12 mouse cellular contexts compared by ENCODE assay signal in genomic region chr5:149257518-149258281, GRCm38 (mm10). TPM values are rescaled to one million over a fixed set of nuclear protein-coding genes. Genes with fewer than 3 reads are reported as not detected.
DNase-seq lines count a peak whose midpoint lies in the region; ATAC-seq and TF ChIP-seq lines count a peak whose summit lies in the region.
"Had no signal": no experiment of that assay in that cellular context is flagged by ENCODE, and none has a peak within 500 bp of the region (broad histone marks: within the 10 kb centered on the region; RNA-seq: fewer than 3 reads in every experiment).

No protein-coding gene starts in this region.

- ATAC-seq in intestine, embryonic 15.5 days = 0 out of 2 replicates have a peak, but pooled peaks have one; percentile 15
- ATAC-seq in intestine, embryonic 16.5 days = no peak
- peak; percentile 48 for ATAC-seq in neural tube, embryonic 13.5 days (ENCODE audit: low read depth)
- ATAC-seq: Patski had no signal

- H3K4me3 ChIP-seq in intestine, embryonic 15.5 days (replicated peaks) = no peak overlapping the region
- no peak overlapping the region for H3K4me3 ChIP-seq in intestine, embryonic 16.5 days (ENCODE audit: low read length)
- H3K4me3 ChIP-seq in limb, embryonic 10.5 days = no peak overlapping the region
- no peak overlapping the region for H3K4me3 ChIP-seq in neural tube, embryonic 13.5 days
- H3K4me3 ChIP-seq in layer of hippocampus, adult 2 months = no peak overlapping the region
- H3K4me3 ChIP-seq: embryonic facial prominence, embryonic 15.5 days had no signal

- H3K27me3 ChIP-seq in intestine, embryonic 15.5 days (replicated peaks) = no peaks in the 10 kb centered on the region
- no peaks in the 10 kb centered on the region for H3K27me3 ChIP-seq in intestine, embryonic 16.5 days (replicated peaks; ENCODE audit: control insufficient read depth, insufficient read depth, low read length)
- no peaks in the 10 kb centered on the region for H3K27me3 ChIP-seq in limb, embryonic 10.5 days (ENCODE audit: low read depth, poor library complexity, severe bottlenecking)
- no peaks in the 10 kb centered on the region for H3K27me3 ChIP-seq in neural tube, embryonic 13.5 days
- H3K27me3 ChIP-seq: embryonic facial prominence, embryonic 15.5 days; Patski had no signal

- 0 out of 2 replicates have a peak, but pooled peaks cover 7% of the 10 kb centered on the region for H3K4me1 ChIP-seq in intestine, embryonic 15.5 days (replicated peaks)
- peaks cover 8% of the 10 kb centered on the region; the same call in 1 of the 2 replicates for H3K4me1 ChIP-seq in intestine, embryonic 16.5 days (ENCODE audit: control insufficient read depth, insufficient read depth, low read length)
- H3K4me1 ChIP-seq in limb, embryonic 10.5 days = peaks cover 24% of the 10 kb centered on the region
- peaks cover 28% of the 10 kb centered on the region for H3K4me1 ChIP-seq in neural tube, embryonic 13.5 days (replicated peaks)

- no peak overlapping the region for H3K4me2 ChIP-seq in intestine, embryonic 15.5 days (replicated peaks)
- H3K4me2 ChIP-seq in intestine, embryonic 16.5 days (ENCODE audit: low read depth, low read length) = no peak overlapping the region
- no peak overlapping the region for H3K4me2 ChIP-seq in neural tube, embryonic 13.5 days
- H3K4me2 ChIP-seq: embryonic facial prominence, embryonic 15.5 days had no signal

- peak; percentile 25 for DNase-seq in embryo, embryonic 9.5 days (ENCODE audit: extremely low spot score)
- no peak for DNase-seq in limb, embryonic 10.5 days (ENCODE audit: low spot score)
- no peak for DNase-seq in adrenal gland, postnatal 4 days (ENCODE audit: low spot score in 2 of 2)
- no peak for DNase-seq in layer of hippocampus, adult 2 months (ENCODE audit: low spot score in 2 of 2)
- DNase-seq in cerebellum, postnatal 4 days (ENCODE audit: low spot score in 2 of 2) = no peak
- DNase-seq: gastrocnemius, postnatal 10 days had no signal

- WGBS in intestine, embryonic 15.5 days = 54% methylated on average over 14 of the region's 14 CpGs
- WGBS in intestine, embryonic 16.5 days = 54% methylated on average over 14 of the region's 14 CpGs
- WGBS in limb, embryonic 10.5 days = 38% methylated on average over 14 of the region's 14 CpGs
- 27% methylated on average over 14 of the region's 14 CpGs for WGBS in neural tube, embryonic 13.5 days

- no peak for TF ChIP-seq CTCF in layer of hippocampus, adult 2 months (conservative IDR thresholded peaks at IDR 0.05)

- no peak overlapping the region for H3K27ac ChIP-seq in intestine, embryonic 15.5 days
- H3K27ac ChIP-seq in intestine, embryonic 16.5 days (ENCODE audit: low read length) = no peak overlapping the region
- H3K27ac ChIP-seq in limb, embryonic 10.5 days = 0 out of 2 replicates have a peak overlapping the region, but pooled peaks have one; percentile 25
- peak overlapping the region; percentile 91 for H3K27ac ChIP-seq in neural tube, embryonic 13.5 days (replicated peaks)
- H3K27ac ChIP-seq in layer of hippocampus, adult 2 months = no peak overlapping the region
- H3K27ac ChIP-seq: embryonic facial prominence, embryonic 15.5 days; macrophage had no signal

- no peaks in the 10 kb centered on the region for H3K36me3 ChIP-seq in intestine, embryonic 15.5 days
- H3K36me3 ChIP-seq in intestine, embryonic 16.5 days (ENCODE audit: control insufficient read depth, insufficient read depth, low read length) = no peaks in the 10 kb centered on the region
- no peaks in the 10 kb centered on the region for H3K36me3 ChIP-seq in limb, embryonic 10.5 days
- H3K36me3 ChIP-seq in neural tube, embryonic 13.5 days = no peaks in the 10 kb centered on the region
- H3K36me3 ChIP-seq: embryonic facial prominence, embryonic 15.5 days had no signal

- no peak overlapping the region for H3K9ac ChIP-seq in intestine, embryonic 15.5 days
- no peak overlapping the region for H3K9ac ChIP-seq in intestine, embryonic 16.5 days (ENCODE audit: low read depth, low read length)
- H3K9ac ChIP-seq in neural tube, embryonic 13.5 days = no peak overlapping the region
- H3K9ac ChIP-seq: embryonic facial prominence, embryonic 15.5 days had no signal

- no peaks in the 10 kb centered on the region for H3K9me3 ChIP-seq in intestine, embryonic 15.5 days
- H3K9me3 ChIP-seq in intestine, embryonic 16.5 days (ENCODE audit: control insufficient read depth, low read length) = peaks cover 3% of the 10 kb centered on the region; the same call in 1 of the 2 replicates
- H3K9me3 ChIP-seq in limb, embryonic 10.5 days (replicated peaks) = no peaks in the 10 kb centered on the region; the same call in 1 of the 2 replicates
- no peaks in the 10 kb centered on the region for H3K9me3 ChIP-seq in neural tube, embryonic 13.5 days
- H3K9me3 ChIP-seq: embryonic facial prominence, embryonic 15.5 days had no signal

RNA-seq across cellular contexts. Expression of gene Alox5ap, which starts 6.9 kb away (rescaled TPM):
- polyA plus RNA-seq in intestine, embryonic 15.5 days (2015; fragmentation: Nextera tagmentation; extraction: Ambion mirVana) = 11.7 and 13.2 TPM in 2 replicates
- 11.2 and 11.4 TPM in 2 replicates for polyA plus RNA-seq in intestine, embryonic 16.5 days (2015; fragmentation: Nextera tagmentation; extraction: Ambion mirVana)
- polyA plus RNA-seq in limb, embryonic 10.5 days (2016; fragmentation: Nextera tagmentation; extraction: Ambion mirVana) = 6.2 and 8.7 TPM in 2 replicates
- polyA plus RNA-seq in neural tube, embryonic 13.5 days (2015; fragmentation: Nextera tagmentation; extraction: Ambion mirVana) = 9.3 and 14.7 TPM in 2 replicates
- total RNA-seq in adrenal gland, postnatal 4 days (2021) = 10 to 100 TPM in 1 of 2 experiments, 1 to 10 TPM in 1; 9.6 to 12.8 TPM
- total RNA-seq in layer of hippocampus, adult 2 months (2021) = 10 to 100 TPM in 1 of 2 experiments, 1 to 10 TPM in 1; 7.8 to 11.1 TPM

Comparison
In these comparisons a context has a peak if more than half of its experiments do, and no peak if none do; other contexts are left out.
1. H3K27ac ChIP-seq: peak in limb, embryonic 10.5 days (single experiment) and neural tube, embryonic 13.5 days (single experiment); none in intestine, embryonic 15.5 days (single experiment), intestine, embryonic 16.5 days (single experiment) and layer of hippocampus, adult 2 months (single experiment).